Mouse (Mus musculus) liver, adult 2 months (tissue): ENCODE measurements around the gene Acsl1. TPM values are rescaled to one million over a fixed set of nuclear protein-coding genes. Genes with fewer than 3 reads are reported as not detected.
A peak's percentile ranks its signal among the peaks of the same experiment; 100 is the strongest.

Experiments used
- DNase-seq: peaks from one replicate; pipeline ENCODE4 v3.0.0-alpha.2; 2011; ENCODE audit warnings: low read depth, low spot score; ENCODE audit errors: extremely low read depth
- H3K27ac ChIP-seq: fragments of 200-500 bp; replicated peaks from 2 replicates; pipeline ENCODE4 v1.5.1; 2012; ENCODE audit warnings: low read depth, mild to moderate bottlenecking, control low read depth, inconsistent platforms, low read length; ENCODE audit not compliant: insufficient read depth
- H3K27me3 ChIP-seq: fragments of 200-500 bp; 2 replicates; pipeline ENCODE4 v1.6.1; 2012; ENCODE audit warnings: mild to moderate bottlenecking, moderate library complexity, low read length, inconsistent platforms; ENCODE audit not compliant: control insufficient read depth, insufficient read depth
- H3K36me3 ChIP-seq: fragments of 200-500 bp; 2 replicates; pipeline ENCODE4 v1.6.1; 2012; ENCODE audit warnings: low read length, inconsistent platforms; ENCODE audit not compliant: control insufficient read depth, insufficient read depth
- H3K4me1 ChIP-seq: fragments of 200-500 bp; 2 replicates; pipeline ENCODE4 v1.6.1; 2011; ENCODE audit warnings: low read length; ENCODE audit not compliant: control insufficient read depth, insufficient read depth
- H3K4me3 ChIP-seq: fragments of 200-500 bp; 2 replicates; pipeline ENCODE4 v1.5.1; 2011; ENCODE audit warnings: low read depth, mild to moderate bottlenecking, control low read depth, low read length, moderate library complexity; ENCODE audit not compliant: insufficient read depth
- H3K79me2 ChIP-seq: fragments of 200-500 bp; 2 replicates; pipeline ENCODE4 v1.6.1; 2012; ENCODE audit warnings: inconsistent platforms, mild to moderate bottlenecking, low read length, moderate library complexity; ENCODE audit not compliant: control insufficient read depth, insufficient read depth
- H3K9ac ChIP-seq: fragments of 200-500 bp; 2 replicates; pipeline ENCODE4 v1.6.1; 2012; ENCODE audit warnings: low read depth, mild to moderate bottlenecking, control low read depth, inconsistent platforms, low read length
- CTCF ChIP-seq: fragments of 200-500 bp; IDR thresholded peaks from 2 replicates; pipeline ENCODE4 v1.5.1; 2011; ENCODE audit warnings: low read depth, low read length, control low read depth
- POLR2A ChIP-seq: fragments of 200-500 bp; IDR thresholded peaks from 2 replicates; pipeline ENCODE4 v1.6.1; 2011; ENCODE audit warnings: low read length, control low read depth; ENCODE audit not compliant: insufficient read depth; ENCODE audit errors: extremely low read depth
- WGBS: fragments of 180-500 bp; shearing (Covaris S2); methylation state at CpG from one replicate; pipeline ENCODE4 v1.1.7; 2018; 5-methylcytosine and 5-hydroxymethylcytosine counted together
- polyA plus RNA-seq: library from polyadenylated mRNA; depleted of rRNA; stranded (reverse); fragments of >200 nt; gene quantifications from 2 replicates; pipeline ENCODE4 v1.2.3, GENCODE M21; 2012; rRNA removed
- total RNA-seq: library from RNA; depleted of rRNA; stranded (reverse); fragments of >200 nt; gene quantifications from 2 replicates; pipeline ENCODE4 v1.2.3, GENCODE M21; 2014; rRNA removed

Acsl1 gene
- 447 and 506 TPM in 2 replicates for total RNA-seq
- polyA plus RNA-seq, result 322 and 338 TPM in 2 replicates

GRCm38 (mm10) chr8:46470792-46471781, at the start of gene Acsl1:
Gene Acsl1, plus strand, starts transcription at chr8:46471037.
- under 1% methylated on average over 89 of the region's 106 CpGs for WGBS
- H3K27ac ChIP-seq, result peak within 1 kb of the TSS; percentile 83

GRCm38 (mm10) chr8:46421515-46421914, 49.3 kb upstream of the Acsl1 start:
- DNase-seq, result no peak
- WGBS, result 81% methylated on average over 6 of the region's 6 CpGs
- Histone ChIP-seq H3K27me3 (no peaks in the 10 kb centered on the region), H3K4me1 (no peaks in the 10 kb centered on the region), H3K4me3 (no peak overlapping the region), H3K36me3 (no peaks in the 10 kb centered on the region), H3K79me2 (no peaks in the 10 kb centered on the region), H3K9ac (no peak overlapping the region), H3K27ac (no peak overlapping the region)
- TF ChIP-seq POLR2A (no peak), CTCF (no peak)

More at GRCm38 (mm10) chr8:46470792-46471781, at the start of gene Acsl1:
- H3K79me2 ChIP-seq, result peaks cover 29% of the 10 kb centered on the region
- no peak for DNase-seq
- H3K9ac ChIP-seq, result peak within 1 kb of the TSS; percentile 95
- no peaks in the 10 kb centered on the region for H3K27me3 ChIP-seq
- peaks cover 5% of the 10 kb centered on the region; the same call in 1 of the 2 replicates for H3K4me1 ChIP-seq
- peak within 1 kb of the TSS; percentile 87 for H3K4me3 ChIP-seq
- peaks cover 34% of the 10 kb centered on the region for H3K36me3 ChIP-seq
- TF ChIP-seq CTCF (no peak), POLR2A (peak; percentile 98)

DNA sequence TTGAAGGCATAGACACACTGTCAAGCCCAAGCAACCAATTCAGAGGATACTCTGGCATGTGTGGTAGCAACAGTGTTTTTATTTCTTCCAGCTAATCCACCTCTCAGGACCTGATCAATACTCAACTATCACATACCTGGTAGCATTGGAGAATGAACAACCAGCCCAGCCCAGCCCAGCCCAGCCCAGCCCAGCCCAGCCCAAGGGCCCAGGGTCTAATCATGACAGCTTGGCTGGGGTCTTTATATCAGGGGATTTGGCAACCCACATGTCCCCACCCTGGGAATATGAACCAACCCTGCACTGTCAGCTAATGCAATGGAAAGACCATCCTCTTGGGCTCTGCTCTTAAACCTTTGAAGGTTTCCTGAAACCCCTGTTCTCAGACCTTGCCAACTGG, 42.9 kb upstream of the Acsl1 start:
- no peaks in the 10 kb centered on the region for H3K79me2 ChIP-seq
- no peak overlapping the region for H3K4me3 ChIP-seq
- H3K9ac ChIP-seq, result no peak overlapping the region
- TF ChIP-seq CTCF, result no peak
- no peak for TF ChIP-seq POLR2A
- no peak overlapping the region for H3K27ac ChIP-seq
- no peaks in the 10 kb centered on the region for H3K27me3 ChIP-seq
- no peaks in the 10 kb centered on the region for H3K4me1 ChIP-seq
- no peaks in the 10 kb centered on the region for H3K36me3 ChIP-seq
- DNase-seq, result no peak

- no peaks in the 10 kb centered on the region for H3K79me2 ChIP-seq
- no peak for DNase-seq
- TF ChIP-seq CTCF (no peak), POLR2A (no peak)
- no peaks in the 10 kb centered on the region for H3K27me3 ChIP-seq
- H3K9ac ChIP-seq, result no peak overlapping the region
- H3K4me1 ChIP-seq, result peaks cover 2% of the 10 kb centered on the region; the same call in 1 of the 2 replicates
- no peak overlapping the region for H3K27ac ChIP-seq
- no peaks in the 10 kb centered on the region for H3K36me3 ChIP-seq
- 86% methylated on average over 7 of the region's 7 CpGs for WGBS
- H3K4me3 ChIP-seq, result no peak overlapping the region
Measured at GRCm38 (mm10) chr8:46429871-46430270, 41.0 kb upstream of the Acsl1 start.

DNA sequence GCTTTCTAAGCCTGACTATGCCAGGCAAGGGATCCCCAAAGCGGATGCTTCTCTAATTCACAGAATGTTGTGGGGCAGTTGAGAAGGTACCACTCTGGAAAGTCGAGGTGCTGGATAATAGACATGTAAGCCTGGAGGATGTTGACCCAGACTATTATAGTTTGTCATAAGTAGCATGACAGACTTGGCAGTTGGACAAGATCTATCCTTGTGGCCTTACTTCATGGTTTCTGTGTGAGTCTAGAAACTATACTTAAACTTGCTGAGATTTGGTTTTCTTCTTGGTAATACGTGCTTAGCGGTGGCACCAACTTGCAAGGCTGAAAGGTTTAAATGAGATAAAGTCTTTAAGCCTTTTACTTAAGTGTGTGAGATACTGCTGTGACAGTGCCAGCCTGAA, 38.9 kb upstream of the Acsl1 start:
- DNase-seq, result no peak
- no peaks in the 10 kb centered on the region for H3K79me2 ChIP-seq
- H3K27ac ChIP-seq, result no peak overlapping the region
- no peaks in the 10 kb centered on the region for H3K36me3 ChIP-seq
- no peak overlapping the region for H3K9ac ChIP-seq
- 89% methylated on average over 4 of the region's 4 CpGs for WGBS
- H3K4me1 ChIP-seq, result peaks cover 2% of the 10 kb centered on the region; the same call in 1 of the 2 replicates
- TF ChIP-seq CTCF (no peak), POLR2A (no peak)
- H3K27me3 ChIP-seq, result no peaks in the 10 kb centered on the region
- H3K4me3 ChIP-seq, result no peak overlapping the region
